Mouse (Mus musculus) heart, embryonic 15.5 days (tissue): ENCODE data around the gene Eefsec. TPM values are rescaled to one million over a fixed set of nuclear protein-coding genes. Genes with fewer than 3 reads are reported as not detected.

Source experiments
- polyA plus RNA-seq: library from polyadenylated mRNA; unstranded; fragments of >200 nt; fragmentation: Nextera tagmentation; extraction: Ambion mirVana; gene quantifications from 2 replicates; pipeline ENCODE4 v1.2.1, GENCODE M21; 2015

Gene Eefsec
- polyA plus RNA-seq, 1 experiment from 2014 or later: 16.4 TPM

Other genes with a start within 250 kb of the Eefsec start
- gene Dnajb8, start 224.3 kb downstream of the Eefsec start, polyA plus RNA-seq: not detected in 2 replicates
- 63.3 and 85.2 TPM in 2 replicates for gene Ruvbl1, start 18.9 kb upstream of the Eefsec start, polyA plus RNA-seq
- gene Sec61a1, start 72.4 kb upstream of the Eefsec start, polyA plus RNA-seq: 145 and 179 TPM in 2 replicates
- 25.5 and 25.6 TPM in 2 replicates for gene Kbtbd12, start 191.4 kb upstream of the Eefsec start, polyA plus RNA-seq